Mouse (Mus musculus): ENCODE measurements around the gene 1110065P20Rik.

DNA sequence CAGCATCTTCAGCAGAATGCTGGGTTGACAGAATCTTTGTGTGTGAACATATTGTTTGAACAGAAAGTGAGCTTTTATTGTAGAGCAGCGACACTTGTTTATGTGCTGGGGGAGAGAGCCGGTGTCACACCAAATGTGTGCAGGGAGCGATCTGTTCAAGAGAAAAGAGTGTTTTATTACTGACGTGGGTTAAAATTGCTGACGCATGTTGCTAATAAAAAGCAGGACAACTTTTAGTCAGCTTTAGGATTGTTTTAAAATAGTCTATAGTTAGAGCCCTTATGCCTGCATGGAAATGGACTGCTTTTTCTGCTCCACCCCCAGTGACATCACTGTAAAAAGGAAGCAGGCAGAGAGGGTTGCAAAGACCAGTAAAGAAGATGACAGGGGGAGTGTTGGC lies 39.8 kb upstream of the 1110065P20Rik start:
- TF ChIP-seq CTCF (IDR thresholded peaks at IDR 0.05; ENCODE audit: extremely low read depth, insufficient read depth, insufficient read length, insufficient replicate concordance) (no peak), POLR2A (IDR thresholded peaks at IDR 0.05; ENCODE audit: low read depth, low read length) (no peak)
